Mouse (Mus musculus) layer of hippocampus, adult 2 months (tissue): ENCODE measurements around the gene Ptgir. TPM values are rescaled to one million over a fixed set of nuclear protein-coding genes. Genes with fewer than 3 reads are reported as not detected.
"Not testable (repeated sequence)": the region's sequence is repeated elsewhere in the genome, so short reads cannot be mapped to it uniquely, and the experiment has no call there.

Experiments
- DNase-seq, 2 experiments: peaks; one replicate each; pipeline ENCODE4 v3.0.0; 2022; ENCODE audit warnings: low spot score in 2 of 2
- H3K27ac ChIP-seq: fragments of 200-600 bp; 2 replicates; pipeline ENCODE4 v1.8.1; 2022
- H3K4me3 ChIP-seq: fragments of 200-600 bp; 2 replicates; pipeline ENCODE4 v1.8.1; 2022; ENCODE audit warnings: mild to moderate bottlenecking
- CTCF ChIP-seq: fragments of 200-600 bp; conservative IDR thresholded peaks from 2 replicates; pipeline ENCODE4 v1.8.1; 2022; ENCODE audit warnings: antibody characterized with exemption, mild to moderate bottlenecking, moderate library complexity
- total RNA-seq, 2 experiments: library from RNA; stranded (reverse); gene quantifications; 2 replicates each; pipeline ENCODE4 v1.2.3; 2021

The Ptgir gene
- total RNA-seq, 2 experiments from 2014 or later, result 0.10 to 0.20 TPM

DNA sequence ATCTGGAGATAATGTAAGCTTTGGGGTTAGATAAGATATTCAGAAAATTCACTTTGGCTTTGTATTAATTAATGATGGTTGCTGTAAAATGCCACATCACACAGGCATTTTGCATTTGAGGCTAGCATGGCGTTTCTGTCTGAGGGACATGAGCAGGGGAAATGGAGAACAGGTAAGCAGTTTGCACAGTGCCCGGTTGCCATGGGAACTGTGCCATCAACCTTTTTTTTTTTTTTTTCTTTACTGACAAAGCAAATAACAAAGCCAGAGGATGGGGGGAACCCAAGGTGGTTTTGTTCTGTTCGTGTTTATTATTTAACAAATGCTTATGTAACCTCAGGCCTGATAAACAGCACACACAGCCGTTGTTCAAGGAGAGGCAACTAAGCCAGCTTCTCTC, 36.6 kb downstream of the Ptgir start:
- TF ChIP-seq CTCF, result no peak
- H3K27ac ChIP-seq, result peak overlapping the region; percentile 78
- DNase-seq, result no peak
- H3K4me3 ChIP-seq, result no peak overlapping the region

DNA sequence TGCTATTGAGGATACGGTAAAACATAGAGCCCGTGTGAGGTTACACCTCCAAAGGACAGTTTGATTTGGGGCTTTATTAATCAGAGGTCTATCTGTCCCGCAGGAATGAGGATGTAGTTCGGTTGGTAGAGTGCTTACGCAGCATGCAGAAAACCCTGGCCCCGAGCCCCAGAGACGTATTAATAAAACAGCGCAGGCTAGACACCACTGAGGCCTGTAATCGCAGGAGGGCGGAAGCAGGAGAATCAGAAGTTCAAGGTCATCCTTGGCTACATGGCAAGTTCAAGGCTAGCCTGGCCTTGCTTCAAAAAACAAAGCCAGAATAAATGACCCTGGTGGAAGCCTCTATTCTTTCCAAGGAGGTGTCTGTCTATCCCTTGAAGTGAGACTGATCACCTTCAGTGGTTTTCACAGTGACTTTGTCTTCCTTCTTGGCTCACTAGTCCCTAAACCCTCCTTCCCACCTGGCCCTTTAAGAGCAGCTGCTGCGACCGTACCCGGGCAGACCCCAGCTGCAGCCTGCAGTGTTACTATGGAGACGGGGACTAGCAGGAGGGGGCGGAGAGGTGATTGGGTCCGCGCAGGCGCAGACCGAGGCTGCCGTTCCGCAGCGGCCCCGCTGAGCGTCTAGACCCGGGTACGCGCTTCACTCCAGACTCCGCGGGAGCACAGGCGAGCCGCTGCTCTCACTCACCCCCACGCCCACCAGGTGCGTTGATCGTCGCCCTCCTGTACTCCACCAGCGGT, 37.9 kb downstream of the Ptgir start, which contains the start of gene Pnmal2:
Gene Pnmal2, plus strand, starts transcription at position 622 of the 747 bp plus-strand sequence.
- H3K4me3 ChIP-seq, result peak within 1 kb of the TSS; percentile 87
- DNase-seq, result peak; percentile 90 to 92
- peak within 1 kb of the TSS; percentile 98 for H3K27ac ChIP-seq
- TF ChIP-seq CTCF, result no peak

DNA sequence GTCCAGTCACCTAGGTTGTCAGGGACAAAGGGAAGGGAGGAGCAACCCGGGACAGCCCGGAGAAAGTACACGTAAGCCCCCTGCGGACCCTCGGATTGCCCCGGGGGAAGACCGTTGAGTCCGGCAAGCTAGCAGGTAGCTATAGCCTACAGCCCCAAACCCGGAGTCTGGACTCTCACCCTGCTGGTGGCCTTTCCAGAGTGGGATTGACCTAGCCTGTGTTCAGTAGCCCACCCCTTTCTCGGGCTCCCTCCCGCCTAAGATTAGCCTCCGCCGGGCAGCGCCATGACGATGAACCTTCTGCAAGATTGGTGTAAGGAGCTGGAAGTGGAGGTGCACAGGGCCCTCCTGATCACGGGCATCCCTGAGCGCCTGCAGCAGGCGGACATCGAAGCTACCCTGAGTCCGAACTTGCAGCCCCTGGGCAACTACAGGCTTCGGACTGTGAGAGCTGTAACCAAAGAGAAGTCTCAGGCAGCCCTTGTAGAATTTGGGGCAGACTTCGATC, 38.6 kb downstream of the Ptgir start:
- no peak for DNase-seq
- Histone ChIP-seq H3K4me3 (peak overlapping the region; percentile 87), H3K27ac (peak overlapping the region; percentile 98)
- no peak for TF ChIP-seq CTCF

DNA sequence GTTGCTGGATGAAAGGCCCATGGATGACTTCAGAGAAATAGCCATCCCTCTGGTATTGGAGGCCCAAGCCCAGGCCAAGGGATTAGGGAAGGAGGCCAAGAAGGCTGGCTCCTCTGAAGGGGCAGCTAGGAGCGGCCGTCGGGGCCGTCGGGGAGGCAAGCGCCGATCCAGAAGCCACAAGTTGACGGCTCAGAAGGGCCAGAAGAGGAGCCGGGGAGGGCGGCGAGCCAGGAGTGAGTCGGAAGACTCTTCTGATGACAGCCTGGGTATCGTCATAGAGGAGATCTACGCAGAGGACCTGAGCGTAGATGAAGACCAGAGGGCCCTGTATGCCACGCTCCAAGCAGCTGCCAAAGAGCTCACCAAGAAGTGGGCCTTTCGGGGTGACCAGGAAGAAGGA, 39.1 kb downstream of the Ptgir start:
- TF ChIP-seq CTCF, result no peak
- Histone ChIP-seq H3K4me3 (peak overlapping the region; percentile 87), H3K27ac (peak overlapping the region; percentile 98)
- DNase-seq, result peak in 1 of 2 experiments; percentile 43

DNA sequence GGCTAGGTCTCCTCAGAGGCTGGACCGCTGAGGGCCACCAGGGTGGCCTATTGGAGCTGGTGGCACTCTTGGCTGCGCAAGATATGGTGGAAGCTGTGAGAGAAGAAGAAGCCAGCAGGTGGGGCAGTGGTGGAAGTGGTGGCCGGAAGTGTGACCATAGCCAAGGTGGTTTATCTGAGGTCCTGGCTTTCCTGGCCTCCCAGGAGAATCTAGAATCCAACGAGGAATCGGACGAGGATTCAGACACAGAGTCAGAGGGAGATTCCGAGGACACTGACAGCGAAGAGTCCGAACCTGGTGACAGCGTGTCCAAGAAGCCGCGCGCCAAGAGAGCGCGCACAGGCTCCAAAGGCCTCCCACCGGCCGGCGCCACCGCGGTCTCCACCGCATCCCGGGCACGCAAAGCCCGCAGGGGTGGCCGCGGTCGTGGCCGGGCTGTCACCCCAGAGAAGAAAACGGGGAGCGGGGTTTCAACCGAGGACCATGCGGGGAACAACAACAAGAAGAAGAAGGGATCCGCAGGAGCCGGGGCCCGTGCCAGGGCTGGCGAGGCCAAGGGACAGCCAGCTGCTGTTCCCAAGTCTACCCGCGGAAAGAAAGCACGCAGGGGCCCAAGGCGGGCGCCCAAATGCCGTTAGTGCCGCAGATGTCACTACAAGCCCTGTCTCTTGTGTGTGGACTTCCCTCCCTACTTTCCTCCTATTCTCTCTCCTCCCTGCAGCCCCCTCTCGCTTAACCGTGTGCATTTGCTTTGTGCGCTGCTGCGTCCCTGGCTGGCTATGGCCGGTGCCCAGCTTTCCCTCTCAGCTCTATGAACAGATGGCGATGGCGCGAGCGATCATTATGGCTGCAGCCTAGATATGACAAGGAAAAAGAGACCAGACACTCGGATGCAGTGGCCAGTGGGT, 40.4 kb downstream of the Ptgir start:
- peak in 1 of 2 experiments; percentile 31 for DNase-seq
- peak; percentile 51 for TF ChIP-seq CTCF
- H3K27ac ChIP-seq, result peak overlapping the region; percentile 98
- H3K4me3 ChIP-seq, result peak overlapping the region; percentile 87

DNA sequence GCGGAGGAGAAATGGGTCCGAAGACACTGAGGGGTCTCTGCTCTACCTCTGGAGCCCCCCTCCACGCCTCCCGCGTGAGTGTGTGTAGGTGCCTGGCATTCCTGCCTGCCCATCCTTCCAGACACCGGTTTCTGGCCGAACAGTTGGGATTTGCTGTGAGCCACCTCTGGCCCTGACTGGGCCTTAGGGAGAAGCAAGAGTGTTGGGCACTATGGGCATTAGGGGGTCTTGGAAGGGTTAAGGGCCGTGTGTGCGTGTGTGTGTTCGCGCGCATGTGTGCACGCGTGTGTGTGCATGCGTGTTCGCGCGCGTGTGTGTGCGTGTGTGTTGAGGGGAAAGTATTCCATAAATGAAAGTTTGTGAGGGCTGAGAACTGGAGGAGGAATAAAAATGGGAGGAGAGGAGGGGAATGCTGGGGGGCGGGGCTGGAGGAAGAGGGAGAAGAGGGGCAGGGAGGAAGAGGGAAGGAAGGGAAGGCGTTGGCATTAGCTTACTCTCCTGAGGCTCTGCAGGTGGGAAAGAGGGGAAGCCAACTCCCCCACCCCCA, 41.1 kb downstream of the Ptgir start:
- H3K27ac ChIP-seq, result peak overlapping the region; percentile 98
- no peak for DNase-seq
- no peak for TF ChIP-seq CTCF
- peak overlapping the region; percentile 87 for H3K4me3 ChIP-seq

DNA sequence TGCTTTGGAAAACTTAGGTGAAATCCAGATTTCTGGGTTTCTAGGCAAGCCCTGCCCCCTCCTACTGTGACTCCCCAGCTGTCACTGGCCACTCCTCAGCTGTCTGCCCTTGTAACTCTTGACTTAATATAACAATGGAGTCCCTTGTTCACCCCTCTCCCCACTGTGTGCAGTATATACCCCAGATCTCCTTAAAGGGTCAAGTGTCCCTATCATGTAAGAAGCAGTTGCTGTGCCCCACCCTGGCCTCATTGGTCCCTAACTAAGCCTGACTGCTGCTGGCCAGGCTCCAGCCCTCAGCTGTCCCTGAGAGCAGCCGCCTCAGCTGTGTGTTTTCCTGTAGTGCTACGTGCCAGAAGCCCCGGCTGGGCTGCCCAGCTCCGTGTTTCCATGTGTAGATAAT, 41.7 kb downstream of the Ptgir start:
- TF ChIP-seq CTCF, result no peak
- peak overlapping the region; percentile 87 for H3K4me3 ChIP-seq
- peak overlapping the region; percentile 98 for H3K27ac ChIP-seq
- no peak for DNase-seq

DNA sequence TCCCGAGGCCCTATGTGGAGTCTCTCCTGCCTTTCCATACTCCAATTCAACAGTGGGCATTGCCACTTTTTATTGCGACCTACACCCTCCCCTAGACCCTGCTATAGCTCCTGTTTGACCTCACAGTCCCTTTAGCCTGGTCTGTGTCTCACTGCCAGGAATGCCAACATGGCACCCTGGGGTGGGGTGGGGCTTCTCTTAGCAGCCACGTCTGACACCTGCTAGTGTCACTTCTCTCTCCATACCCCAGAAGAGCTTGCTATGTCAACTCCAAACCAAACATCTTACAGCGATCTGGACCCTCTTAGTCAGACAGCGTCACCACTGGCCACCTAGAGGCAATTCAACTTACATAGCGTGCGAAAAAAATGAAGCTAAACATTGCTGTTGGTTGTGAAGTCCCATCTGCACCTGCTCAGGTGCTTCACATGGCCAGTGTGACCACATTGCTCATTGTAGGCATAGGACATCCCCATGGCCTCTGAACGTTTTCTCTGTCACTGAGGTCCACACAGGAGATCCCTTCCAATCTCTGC, 42.7 kb downstream of the Ptgir start:
- H3K27ac ChIP-seq, result peak overlapping the region; percentile 98
- peak overlapping the region; percentile 87; the same call in 1 of the 2 replicates for H3K4me3 ChIP-seq
- no peak for DNase-seq
- peak; percentile 51 for TF ChIP-seq CTCF

DNA sequence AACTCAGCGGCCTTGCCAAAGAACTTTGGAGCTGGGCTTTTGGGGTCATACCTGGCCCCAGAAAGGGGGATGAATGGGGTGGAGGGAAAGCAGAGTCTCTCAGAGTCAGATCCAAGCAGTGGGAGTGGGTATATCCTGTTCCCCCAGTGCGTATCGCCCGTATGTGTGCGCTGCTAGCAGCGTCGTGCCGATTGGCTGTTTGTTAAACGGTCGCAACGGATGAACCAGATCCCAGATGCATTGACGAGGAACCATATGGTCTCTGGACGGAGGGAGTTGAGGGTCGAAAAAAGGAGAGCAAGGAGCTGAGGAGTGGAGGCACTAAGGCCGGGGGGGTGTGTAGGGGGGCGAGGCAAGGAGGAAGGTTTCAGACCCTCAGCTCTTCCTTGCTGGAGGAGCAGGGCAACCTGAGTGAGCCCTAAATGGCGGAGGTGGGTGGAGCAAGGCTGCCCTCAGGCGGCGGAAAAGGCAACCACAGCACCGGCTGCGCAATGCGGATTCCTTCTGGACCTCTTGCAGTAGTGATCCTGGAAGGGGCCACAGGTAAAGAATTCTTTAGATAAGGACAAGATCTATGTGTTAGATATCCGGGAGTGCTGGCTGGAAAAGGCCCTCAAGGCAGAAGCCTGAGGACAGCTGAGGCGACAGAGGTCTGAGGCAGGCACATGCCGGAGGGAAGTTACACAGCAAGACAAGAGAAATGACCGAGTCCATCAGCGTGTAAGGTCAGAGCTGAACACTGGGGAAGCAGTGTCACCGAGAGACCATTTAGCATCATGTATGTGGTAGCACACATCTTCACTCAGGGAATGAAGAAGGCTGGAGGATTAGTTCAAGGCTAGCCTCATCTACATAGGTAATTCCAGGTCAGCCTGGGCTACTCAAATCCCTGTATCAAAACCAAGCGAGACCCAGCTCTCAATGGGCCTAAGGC, 43.9 kb downstream of the Ptgir start:
- DNase-seq, result peak; percentile 84 to 86
- TF ChIP-seq CTCF, result peak; percentile 94
- peak overlapping the region; percentile 98 for H3K27ac ChIP-seq
- peak overlapping the region; percentile 41; the same call in 1 of the 2 replicates for H3K4me3 ChIP-seq

DNA sequence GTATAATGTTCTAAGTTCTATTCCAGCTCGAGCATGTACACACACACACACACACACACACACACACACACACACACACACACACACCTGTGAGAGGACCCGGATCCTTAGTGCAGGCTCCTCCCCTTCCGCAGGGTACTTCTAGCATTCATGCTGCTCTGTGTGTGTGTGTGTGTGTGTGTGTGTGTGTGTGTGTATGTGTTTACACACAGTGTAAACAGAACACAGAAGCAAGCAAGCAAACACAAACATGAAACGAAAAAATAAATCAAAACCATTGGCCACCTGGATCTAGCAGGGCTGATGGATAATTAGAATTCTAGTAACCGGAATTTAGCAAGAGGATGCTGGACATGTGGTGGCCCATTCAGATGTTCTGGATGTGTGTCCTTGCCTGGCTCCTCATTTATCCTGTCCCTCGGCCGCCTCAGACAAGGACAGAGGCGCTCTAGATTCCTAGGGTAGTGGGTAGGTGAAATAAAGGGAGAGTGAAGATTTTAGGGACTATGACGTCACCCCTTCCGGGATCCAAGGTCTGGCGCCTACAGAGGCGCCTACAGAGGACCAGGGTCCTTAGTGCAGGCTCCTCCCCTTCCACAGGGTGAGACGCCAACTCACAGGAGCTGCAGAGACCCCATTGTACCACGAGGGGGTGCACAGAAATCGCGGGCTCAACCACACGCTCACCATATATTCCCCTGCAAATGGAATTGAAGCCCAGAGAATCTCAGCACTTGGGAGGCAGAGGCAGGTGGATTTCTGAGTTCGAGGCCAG, 44.8 kb downstream of the Ptgir start:
- H3K4me3 ChIP-seq, result no peak overlapping the region
- TF ChIP-seq CTCF, result peak; percentile 93
- DNase-seq, result peak; percentile 89 to 94
- H3K27ac ChIP-seq, result peak overlapping the region; percentile 98

DNA sequence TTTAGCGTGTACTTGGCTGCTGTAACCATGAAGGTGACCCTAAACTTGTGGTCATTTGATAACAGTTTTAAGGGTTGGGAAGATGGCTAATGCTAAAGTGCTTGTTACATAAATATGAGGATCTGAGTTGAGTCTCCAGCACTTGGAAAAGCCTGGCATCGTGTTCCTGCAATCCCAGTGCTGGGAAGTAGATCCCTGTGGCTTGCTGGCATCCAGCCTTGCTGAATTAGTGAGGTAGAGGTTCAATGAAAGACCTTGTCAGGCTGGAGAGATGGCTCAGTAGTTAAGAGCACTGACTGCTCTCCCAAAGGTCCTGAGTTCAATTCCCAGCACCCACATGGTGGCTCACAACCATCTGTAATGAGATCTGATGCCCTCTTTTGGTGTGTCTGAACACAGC, 47.5 kb downstream of the Ptgir start:
- DNase-seq, H3K27ac ChIP-seq, H3K4me3 ChIP-seq: not testable (repeated sequence)
